Mouse (Mus musculus): ENCODE measurements around the gene Vmn1r174. TPM values are rescaled to one million over a fixed set of nuclear protein-coding genes. Genes with fewer than 3 reads are reported as not detected.
"Not testable (repeated sequence)": the region's sequence is repeated elsewhere in the genome, so short reads cannot be mapped to it uniquely, and the experiment has no call there.

The Vmn1r174 gene
- not detected in 2 replicates for polyA plus RNA-seq (2014; fragmentation: Nextera tagmentation; extraction: Ambion mirVana)

DNA sequence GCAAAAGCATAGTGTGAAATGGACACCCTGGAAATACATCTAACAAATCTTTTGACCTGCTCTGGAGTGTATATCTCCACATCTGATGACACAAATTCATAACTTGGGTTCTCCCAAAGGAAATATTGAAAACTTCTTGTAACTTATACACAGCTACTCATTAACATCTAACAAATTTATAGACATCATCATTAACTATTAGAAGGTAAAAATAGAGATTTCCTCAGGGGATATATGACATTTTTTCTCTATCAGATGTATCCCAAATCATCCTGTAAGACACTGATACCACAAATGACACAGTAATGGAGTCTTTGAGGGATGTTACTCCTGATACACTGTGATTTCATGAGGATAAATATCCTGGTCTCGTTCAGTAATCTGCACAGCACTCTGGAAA, at the start of gene Vmn1r174:
Gene Vmn1r174, plus strand, starts transcription at position 301 of the 400 bp plus-strand sequence.
- not testable (repeated sequence) for H3K9ac ChIP-seq (ENCODE audit: low read depth, low read length); H3K4me2 ChIP-seq (replicated peaks; ENCODE audit: low read depth, low read length); H3K27ac ChIP-seq (ENCODE audit: low read depth, low read length); H3K9me3 ChIP-seq (ENCODE audit: control insufficient read depth, low read length); H3K36me3 ChIP-seq (ENCODE audit: control insufficient read depth, insufficient read depth, low read length); H3K27me3 ChIP-seq (ENCODE audit: control insufficient read depth, insufficient read depth, low read length); H3K4me1 ChIP-seq (ENCODE audit: control insufficient read depth, insufficient read depth, low read length); H3K4me3 ChIP-seq (ENCODE audit: low read length); ATAC-seq (ENCODE audit: low FRiP score, low TSS enrichment)
- 57% methylated on average over 1 of the region's 1 CpGs for WGBS

DNA sequence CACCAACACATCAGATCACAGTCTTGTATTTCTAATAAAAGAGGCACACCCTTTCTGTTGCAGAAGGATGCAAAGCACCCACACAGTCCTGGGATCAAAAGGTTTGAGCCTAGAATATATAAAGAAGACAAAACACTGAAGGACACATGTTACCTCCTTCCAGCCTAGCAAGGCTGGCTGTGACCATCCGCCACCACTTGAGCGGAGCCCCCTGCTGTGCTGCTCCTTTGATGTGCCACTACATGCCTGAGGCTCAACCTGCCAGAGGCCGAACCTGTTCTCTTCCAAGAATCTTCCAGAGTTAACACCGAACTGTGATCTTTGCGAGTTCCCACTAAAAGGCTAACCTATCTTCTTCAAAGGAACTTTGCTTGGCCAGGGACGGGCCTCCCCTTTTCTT, 32.5 kb downstream of the Vmn1r174 start:
- H3K36me3 ChIP-seq (ENCODE audit: control insufficient read depth, insufficient read depth, low read length), result no peaks in the 10 kb centered on the region
- H3K27ac ChIP-seq (ENCODE audit: low read depth, low read length), result no peak overlapping the region
- no peaks in the 10 kb centered on the region for H3K27me3 ChIP-seq (ENCODE audit: control insufficient read depth, insufficient read depth, low read length)
- no peak overlapping the region for H3K9ac ChIP-seq (ENCODE audit: low read depth, low read length)
- no peak overlapping the region for H3K4me2 ChIP-seq (replicated peaks; ENCODE audit: low read depth, low read length)
- no peak for ATAC-seq (ENCODE audit: low FRiP score, low TSS enrichment)
- H3K4me3 ChIP-seq (ENCODE audit: low read length), result no peak overlapping the region
- no peaks in the 10 kb centered on the region for H3K4me1 ChIP-seq (ENCODE audit: control insufficient read depth, insufficient read depth, low read length)
- 86% methylated on average over 6 of the region's 6 CpGs for WGBS
- peaks cover 32% of the 10 kb centered on the region for H3K9me3 ChIP-seq (ENCODE audit: control insufficient read depth, low read length)

GRCm38 (mm10) chr7:23810543-23810942, 58.5 kb downstream of the Vmn1r174 start, which contains the start of gene Vmn1r175:
TSS of gene Vmn1r175 (minus strand) at chr7:23810643.
- H3K9ac ChIP-seq (ENCODE audit: low read depth, low read length); H3K4me3 ChIP-seq (ENCODE audit: low read length); H3K27me3 ChIP-seq (ENCODE audit: control insufficient read depth, insufficient read depth, low read length); H3K27ac ChIP-seq (ENCODE audit: low read depth, low read length); H3K4me2 ChIP-seq (replicated peaks; ENCODE audit: low read depth, low read length); H3K4me1 ChIP-seq (ENCODE audit: control insufficient read depth, insufficient read depth, low read length); ATAC-seq (ENCODE audit: low FRiP score, low TSS enrichment); H3K36me3 ChIP-seq (ENCODE audit: control insufficient read depth, insufficient read depth, low read length); H3K9me3 ChIP-seq (ENCODE audit: control insufficient read depth, low read length): not testable (repeated sequence)

Other genes starting within 250 kb of the Vmn1r174 start
- gene Vmn1r167, start 245.1 kb upstream of the Vmn1r174 start, polyA plus RNA-seq (2014; fragmentation: Nextera tagmentation; extraction: Ambion mirVana), result not detected in 2 replicates
- not detected in 2 replicates for gene Vmn1r168, start 212.5 kb upstream of the Vmn1r174 start, polyA plus RNA-seq (2014; fragmentation: Nextera tagmentation; extraction: Ambion mirVana)
- not detected in 2 replicates for gene Vmn1r169, start 176.7 kb upstream of the Vmn1r174 start, polyA plus RNA-seq (2014; fragmentation: Nextera tagmentation; extraction: Ambion mirVana)
- gene Vmn1r170, start 146.1 kb upstream of the Vmn1r174 start, polyA plus RNA-seq (2014; fragmentation: Nextera tagmentation; extraction: Ambion mirVana), result not detected in 2 replicates
- gene Vmn1r171, start 121.5 kb upstream of the Vmn1r174 start, polyA plus RNA-seq (2014; fragmentation: Nextera tagmentation; extraction: Ambion mirVana), result not detected in 2 replicates
- gene Vmn1r172, start 94.0 kb upstream of the Vmn1r174 start, polyA plus RNA-seq (2014; fragmentation: Nextera tagmentation; extraction: Ambion mirVana), result not detected in 2 replicates
- not detected in 2 replicates for gene Vmn1r173, start 51.6 kb upstream of the Vmn1r174 start, polyA plus RNA-seq (2014; fragmentation: Nextera tagmentation; extraction: Ambion mirVana)
- gene Vmn1r175, start 58.4 kb downstream of the Vmn1r174 start, polyA plus RNA-seq (2014; fragmentation: Nextera tagmentation; extraction: Ambion mirVana), result not detected in 2 replicates
- gene Vmn1r176, start 85.1 kb downstream of the Vmn1r174 start, polyA plus RNA-seq (2014; fragmentation: Nextera tagmentation; extraction: Ambion mirVana), result not detected in 2 replicates
- not detected in 2 replicates for gene Vmn1r177, start 114.2 kb downstream of the Vmn1r174 start, polyA plus RNA-seq (2014; fragmentation: Nextera tagmentation; extraction: Ambion mirVana)
- not detected in 2 replicates for gene Vmn1r178, start 139.7 kb downstream of the Vmn1r174 start, polyA plus RNA-seq (2014; fragmentation: Nextera tagmentation; extraction: Ambion mirVana)
- gene Vmn1r179, start 174.7 kb downstream of the Vmn1r174 start, polyA plus RNA-seq (2014; fragmentation: Nextera tagmentation; extraction: Ambion mirVana), result not detected in 2 replicates
- not detected in 2 replicates for gene Vmn1r180, start 198.4 kb downstream of the Vmn1r174 start, polyA plus RNA-seq (2014; fragmentation: Nextera tagmentation; extraction: Ambion mirVana)
- not detected in 2 replicates for gene Vmn1r181, start 222.3 kb downstream of the Vmn1r174 start, polyA plus RNA-seq (2014; fragmentation: Nextera tagmentation; extraction: Ambion mirVana)
- gene V1rd19, start 249.4 kb downstream of the Vmn1r174 start, polyA plus RNA-seq (2014; fragmentation: Nextera tagmentation; extraction: Ambion mirVana), result not detected in 2 replicates

All from kidney, embryonic 14.5 days (tissue).